Mouse (Mus musculus): Measurements from ENCODE around the gene Sycp3.

GRCm38 (mm10) chr10:88502919-88503318, 43.5 kb downstream of the Sycp3 start:
- TF ChIP-seq CTCF (IDR thresholded peaks at IDR 0.05; ENCODE audit: low read depth, low read length) = no peak
- no peak for TF ChIP-seq EP300 (IDR thresholded peaks at IDR 0.05; ENCODE audit: insufficient read depth, low read depth, low read length)
- TF ChIP-seq POLR2A (IDR thresholded peaks at IDR 0.05; ENCODE audit: insufficient read depth, low read length) = no peak
